Mouse (Mus musculus): ENCODE measurements around the gene Btd. TPM values are rescaled to one million over a fixed set of nuclear protein-coding genes. Genes with fewer than 3 reads are reported as not detected.
"Not testable (repeated sequence)": the region's sequence is repeated elsewhere in the genome, so short reads cannot be mapped to it uniquely, and the experiment has no call there.

Gene Btd
- total RNA-seq (2015) (14.8 and 17.0 TPM in 2 replicates), total RNA-seq (2017) (11.3 and 18.5 TPM in 2 replicates)

DNA sequence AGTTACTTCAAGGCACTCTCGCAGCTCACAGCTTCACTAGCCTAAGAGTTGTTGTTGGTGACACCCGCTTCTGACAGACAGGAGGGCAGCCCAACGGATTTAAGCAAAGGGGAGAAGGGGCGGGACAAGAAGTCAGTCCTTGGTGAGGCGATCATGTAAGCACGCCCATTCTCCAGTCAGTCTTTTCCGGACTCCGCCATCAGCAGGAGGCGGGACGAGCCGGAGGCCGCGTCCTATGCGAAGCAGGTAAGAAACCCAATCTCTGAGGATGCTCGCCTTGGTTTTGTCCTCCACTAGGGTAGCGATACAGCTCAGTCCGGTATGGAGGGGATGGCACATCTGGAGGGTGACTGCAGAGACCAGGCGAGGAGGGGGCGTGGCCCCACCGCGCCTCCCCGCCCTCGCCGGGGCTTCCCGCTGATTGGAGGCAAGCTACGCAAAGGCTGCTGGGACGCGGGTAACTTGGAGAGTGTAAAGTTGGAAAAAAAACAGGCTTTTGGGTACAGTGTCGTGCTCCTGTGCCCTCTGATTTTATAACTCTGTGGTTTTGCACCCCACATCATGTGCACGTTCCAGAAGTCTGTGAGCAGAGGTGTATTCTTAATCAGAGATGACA, at the start of gene Btd, which contains the start of gene Hacl1:
Btd (plus strand) TSS at position 139 of the 616 bp plus-strand sequence.
Hacl1 (minus strand) TSS at position 397 of the 616 bp plus-strand sequence.
- peak; percentile 97 for ATAC-seq (ENCODE audit: poor library complexity, severe bottlenecking)

DNA sequence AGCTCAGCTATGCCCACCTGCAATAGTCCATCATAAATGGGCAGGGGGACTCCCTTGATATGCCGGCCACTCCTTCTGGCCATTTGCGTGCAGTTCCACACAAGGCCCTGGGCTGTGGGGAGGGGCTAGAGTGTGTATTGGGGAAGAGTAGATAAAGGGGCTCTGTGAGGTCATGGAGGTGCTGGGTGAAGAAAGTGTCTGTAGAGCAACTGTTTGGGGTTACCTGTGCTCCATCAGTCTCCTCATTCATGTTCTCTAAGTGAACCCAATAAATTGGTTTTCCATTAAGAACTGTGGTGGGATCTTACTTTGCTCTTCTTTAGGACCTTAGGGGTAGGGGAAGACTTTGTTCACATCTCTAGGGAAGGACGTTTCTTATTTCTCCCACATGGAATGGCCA, 49.6 kb upstream of the Btd start, which contains the start of gene Colq:
Colq (minus strand) TSS at position 101 of the 400 bp plus-strand sequence.
- no peak for ATAC-seq (ENCODE audit: poor library complexity, severe bottlenecking)

DNA sequence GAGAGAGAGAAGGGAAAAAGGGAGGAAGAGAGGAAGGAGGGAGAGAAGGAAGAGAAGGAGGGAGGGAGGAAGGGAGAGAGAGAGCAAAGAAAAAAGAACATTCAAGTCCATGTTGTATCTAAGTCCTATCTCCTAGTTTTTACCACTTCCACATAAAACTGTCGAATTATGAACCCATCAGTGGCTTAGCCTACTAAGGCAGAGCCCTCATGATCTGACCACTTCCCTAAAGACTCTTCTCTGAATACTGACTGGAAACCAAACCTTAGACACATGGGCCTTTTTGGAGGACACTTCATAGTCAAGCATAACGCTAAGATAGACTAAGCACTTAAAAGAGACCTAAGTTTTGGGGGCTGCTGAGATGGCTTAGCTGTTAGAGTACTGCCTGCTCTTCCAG, 47.8 kb upstream of the Btd start:
- ATAC-seq (ENCODE audit: poor library complexity, severe bottlenecking), result peak; percentile 71

DNA sequence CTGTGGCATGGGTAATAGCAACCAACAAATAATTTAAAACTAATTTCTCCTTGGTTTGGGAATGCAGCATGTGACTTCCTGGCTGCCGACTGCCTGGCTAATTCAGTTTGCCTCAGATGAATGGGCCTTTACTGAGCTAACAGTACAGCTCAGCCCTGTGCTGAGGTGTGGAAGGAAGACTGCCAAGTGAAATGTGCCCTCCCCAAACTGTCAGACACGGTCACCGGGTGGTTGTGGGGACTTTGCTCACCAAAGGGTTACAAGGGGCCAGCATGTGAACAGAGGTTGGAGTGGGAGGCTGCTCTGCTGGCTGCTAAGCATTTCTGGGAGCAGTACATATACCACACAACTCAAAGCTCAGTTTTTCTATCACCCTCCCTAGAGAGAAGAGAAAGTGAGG, 46.1 kb upstream of the Btd start:
- no peak for ATAC-seq (ENCODE audit: poor library complexity, severe bottlenecking)

DNA sequence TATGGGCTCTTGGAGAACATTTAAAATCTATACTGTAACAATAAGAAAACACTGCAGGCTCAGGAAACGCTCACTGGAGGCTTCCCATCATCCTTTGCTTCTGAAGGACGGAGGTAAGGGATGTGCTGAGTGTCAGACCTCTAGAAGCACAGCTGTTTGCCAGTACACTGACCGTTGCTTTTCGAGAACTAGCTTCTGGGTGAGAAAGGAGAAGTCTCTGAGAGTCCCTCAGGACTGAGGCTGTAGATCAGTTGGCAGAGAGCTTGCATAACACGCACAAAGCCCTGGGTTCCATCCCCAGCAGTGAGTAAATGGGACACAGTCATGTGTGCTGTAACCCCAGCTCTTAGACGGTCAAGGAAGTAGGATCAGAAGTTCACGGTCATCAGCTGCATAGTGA, 44.4 kb upstream of the Btd start:
- ATAC-seq (ENCODE audit: poor library complexity, severe bottlenecking), result peak; percentile 83

DNA sequence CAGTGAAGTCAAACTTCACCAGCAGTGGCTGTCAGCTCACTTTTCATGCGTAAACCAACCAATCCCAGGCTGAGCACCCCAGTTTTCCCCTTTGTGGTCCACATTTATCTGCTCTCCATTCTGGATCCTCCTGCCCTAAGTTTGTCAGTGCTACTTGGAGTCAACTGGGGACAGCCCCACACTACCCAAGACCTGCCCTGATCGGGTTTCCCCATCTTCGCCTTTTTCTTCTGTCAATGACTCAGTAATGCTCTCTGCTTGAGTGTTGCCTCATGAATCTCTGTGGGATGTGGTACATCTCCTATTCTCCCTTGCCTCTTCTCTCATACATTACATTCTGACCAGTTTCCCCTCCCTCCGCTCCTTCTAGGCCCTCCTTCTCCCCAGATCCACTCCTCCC, 43.4 kb upstream of the Btd start:
- no peak for ATAC-seq (ENCODE audit: poor library complexity, severe bottlenecking)

DNA sequence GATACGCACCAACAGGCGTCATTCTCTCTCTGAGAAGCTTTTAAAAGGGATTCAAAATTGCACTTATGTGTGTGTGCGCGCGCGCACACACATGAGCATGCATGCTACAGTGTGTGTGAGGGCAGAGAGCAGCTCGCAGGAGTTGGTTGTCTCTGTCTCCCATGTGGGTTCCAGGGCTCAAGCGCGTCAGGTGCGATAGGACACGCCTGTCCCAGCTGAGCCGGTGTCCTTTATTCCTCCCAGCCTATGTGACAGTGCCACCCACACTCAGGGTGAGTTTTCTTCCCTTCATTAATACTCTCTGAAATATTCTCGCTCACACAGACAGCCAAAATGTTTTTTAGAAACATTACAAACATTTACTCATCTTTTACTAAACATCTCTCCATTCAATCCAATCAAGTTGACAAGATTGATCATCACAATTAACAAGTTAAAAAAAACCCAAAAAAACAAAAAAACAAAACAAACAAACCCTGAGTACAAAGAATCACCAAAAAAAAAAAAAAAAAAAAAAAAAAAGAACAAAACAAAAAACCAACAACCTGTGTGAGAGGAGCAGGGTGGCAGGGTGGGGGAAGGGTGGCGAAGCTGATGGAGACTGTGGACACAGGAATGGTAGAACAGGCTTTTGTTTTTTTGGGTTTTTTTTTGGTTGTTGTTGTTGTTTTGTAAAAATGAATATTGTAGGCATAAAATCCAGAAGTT, 38.8 kb upstream of the Btd start:
- ATAC-seq (ENCODE audit: poor library complexity, severe bottlenecking), result no peak

DNA sequence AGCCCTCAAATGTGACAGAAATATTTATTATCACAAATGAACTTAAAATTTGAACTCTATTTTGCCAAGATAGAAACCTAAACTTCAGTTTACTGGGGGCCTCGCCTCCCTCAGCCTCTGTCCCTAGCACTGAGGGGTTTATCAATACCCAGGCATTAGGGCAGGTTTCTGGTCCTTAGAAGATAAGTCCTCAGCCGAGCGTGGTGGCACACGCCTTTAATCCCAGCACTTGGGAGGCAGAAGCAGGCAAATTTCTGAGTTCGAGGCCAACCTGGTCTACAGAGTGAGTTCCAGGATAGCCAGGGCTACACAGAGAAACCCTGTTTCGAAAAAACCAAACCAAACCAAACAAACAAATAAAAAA, 38.2 kb upstream of the Btd start:
- not testable (repeated sequence) for ATAC-seq (ENCODE audit: poor library complexity, severe bottlenecking)

DNA sequence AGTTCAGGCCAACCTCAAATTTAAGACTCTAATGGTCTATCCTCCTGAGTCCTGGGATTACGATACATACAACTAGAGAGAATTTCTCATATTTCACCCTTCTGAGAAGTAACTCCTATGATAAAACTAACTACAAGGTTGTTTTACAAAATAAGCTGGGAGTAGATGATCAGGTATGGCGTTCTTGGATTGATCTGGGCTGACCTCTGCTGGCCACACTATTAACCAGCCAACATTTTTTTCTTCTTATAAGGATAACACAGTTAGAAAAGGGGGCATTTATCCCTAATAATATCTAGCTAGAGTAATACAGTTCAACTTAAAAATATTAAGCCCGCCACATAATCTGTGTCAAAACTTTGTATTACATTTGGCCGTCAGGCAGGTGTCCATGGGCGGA, 35.9 kb upstream of the Btd start:
- ATAC-seq (ENCODE audit: poor library complexity, severe bottlenecking), result no peak

DNA sequence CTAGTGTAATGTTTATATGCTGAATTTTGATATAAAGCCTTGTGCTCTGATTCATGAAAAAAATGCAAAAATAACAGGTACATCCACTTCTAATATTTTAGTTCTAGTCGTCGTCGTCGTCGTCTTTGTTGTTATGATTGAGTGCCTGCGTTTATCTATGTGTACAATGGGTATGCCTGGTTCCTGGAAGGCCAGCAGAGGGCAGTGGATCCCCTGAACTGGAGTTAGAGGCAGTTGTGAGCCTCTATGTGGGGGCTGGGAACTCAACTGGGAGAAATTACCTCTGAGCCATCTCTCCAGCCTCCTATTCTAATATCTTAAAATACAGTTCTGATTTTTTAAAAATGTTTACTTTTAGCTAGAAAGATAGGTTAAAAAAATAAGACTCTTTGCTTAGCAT, 35.3 kb upstream of the Btd start:
- ATAC-seq (ENCODE audit: poor library complexity, severe bottlenecking), result no peak

DNA sequence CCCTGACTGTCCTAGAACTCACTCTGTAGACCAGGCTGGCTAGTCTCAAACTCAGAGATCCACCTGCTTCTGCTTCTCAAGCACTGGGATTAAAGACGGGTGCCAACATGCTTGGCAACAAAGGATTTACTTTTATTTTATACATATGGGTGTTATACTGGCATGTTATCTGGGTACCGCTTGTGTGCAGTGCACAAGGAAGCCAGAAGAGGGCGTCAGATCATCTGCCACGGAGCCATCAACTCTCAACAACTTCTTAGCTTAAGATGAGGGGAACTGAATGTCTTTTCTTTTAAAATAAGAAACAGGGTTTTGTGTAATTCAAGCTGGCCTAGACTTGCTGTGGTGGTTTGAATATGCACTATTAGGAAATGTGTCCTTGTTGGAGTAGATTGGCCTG, 28.8 kb upstream of the Btd start:
- ATAC-seq (ENCODE audit: poor library complexity, severe bottlenecking), result no peak

DNA sequence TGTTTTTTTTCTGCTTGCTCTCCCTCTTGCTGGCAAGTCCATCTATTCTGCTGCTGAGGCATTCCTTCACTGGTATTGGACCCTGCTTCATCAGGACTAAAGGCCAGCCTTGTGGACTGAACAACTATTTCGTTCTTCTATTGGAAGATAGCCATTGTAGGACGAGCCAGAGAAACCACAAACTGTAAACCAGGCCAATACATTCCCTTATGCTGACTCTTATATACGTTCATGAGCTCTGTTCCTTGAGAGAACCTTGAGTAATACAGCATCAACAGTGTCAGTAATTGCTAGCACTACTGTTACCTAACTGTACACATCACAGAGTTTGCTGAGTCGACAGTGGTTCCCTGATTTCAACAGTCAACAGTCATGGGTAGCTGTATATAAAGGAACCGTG, 27.2 kb upstream of the Btd start:
- no peak for ATAC-seq (ENCODE audit: poor library complexity, severe bottlenecking)

DNA sequence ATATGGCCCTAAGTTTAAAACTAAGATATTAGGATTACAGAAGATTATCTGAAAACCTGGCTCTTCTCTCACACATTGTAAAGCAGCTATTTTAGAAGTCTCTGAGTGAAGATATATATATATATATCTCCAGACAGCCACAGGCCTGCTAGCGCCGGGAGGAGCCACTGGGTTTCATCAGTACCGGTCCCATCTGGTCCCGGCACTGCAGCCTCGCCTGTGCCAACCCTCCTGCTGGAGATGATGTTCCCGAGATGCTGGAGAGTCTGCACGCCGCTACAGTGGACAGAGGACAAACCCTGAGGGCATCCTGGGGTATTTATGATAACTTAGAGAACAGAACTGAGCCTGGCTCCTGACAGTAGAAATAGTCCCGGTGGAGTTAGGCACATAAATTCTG, 23.6 kb upstream of the Btd start:
- no peak for ATAC-seq (ENCODE audit: poor library complexity, severe bottlenecking)

DNA sequence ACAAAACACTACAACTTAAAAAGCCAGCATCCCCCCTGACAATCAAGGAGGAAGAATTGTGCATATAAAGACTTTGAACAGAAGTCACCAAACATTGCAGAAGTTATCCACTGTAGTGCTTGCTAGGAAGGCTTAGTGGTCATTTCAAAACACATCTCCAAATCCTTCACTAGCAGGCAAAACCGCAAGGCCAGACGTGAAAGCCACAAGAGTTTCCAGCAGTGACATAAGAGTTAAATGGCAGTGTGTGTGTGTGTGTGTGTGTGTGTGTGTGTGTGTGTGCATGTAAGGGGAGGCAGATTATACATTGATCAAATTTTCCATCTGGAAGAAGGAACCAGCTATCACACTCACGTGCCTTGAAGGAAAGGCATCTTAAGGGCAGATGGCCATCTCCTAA, 22.8 kb upstream of the Btd start:
- peak; percentile 27; the same call in 1 of the 2 replicates for ATAC-seq (ENCODE audit: poor library complexity, severe bottlenecking)

DNA sequence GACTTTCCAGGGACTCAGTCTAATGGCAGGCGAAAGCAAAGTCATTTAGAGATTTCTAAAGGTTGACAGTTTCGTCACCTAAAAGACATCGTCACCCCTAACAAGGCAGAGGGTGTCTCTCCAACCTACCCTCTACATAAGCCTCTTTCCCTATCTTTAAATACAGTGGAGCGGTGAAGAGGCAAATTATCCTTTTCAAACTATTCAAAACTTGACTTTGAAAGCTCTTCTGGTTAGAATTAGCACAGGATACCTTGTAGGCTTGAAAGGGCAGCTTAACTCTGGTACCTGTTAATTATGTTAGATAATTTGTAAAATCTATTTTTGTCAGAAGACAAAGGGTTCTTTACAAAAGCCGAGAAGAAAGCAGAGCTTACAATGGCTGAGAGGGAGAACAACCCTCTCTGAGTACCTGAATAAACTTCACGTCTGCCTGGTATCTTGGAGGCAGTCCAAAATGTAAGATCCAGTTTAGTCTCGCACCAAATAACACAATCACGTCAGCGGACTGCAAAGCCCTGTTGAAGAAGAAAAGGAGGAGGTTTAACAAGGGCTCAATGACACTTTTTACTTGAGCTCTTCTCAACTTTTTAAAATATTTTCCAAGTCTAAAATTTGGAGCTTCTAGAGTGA, 20.1 kb upstream of the Btd start:
- ATAC-seq (ENCODE audit: poor library complexity, severe bottlenecking), result no peak

DNA sequence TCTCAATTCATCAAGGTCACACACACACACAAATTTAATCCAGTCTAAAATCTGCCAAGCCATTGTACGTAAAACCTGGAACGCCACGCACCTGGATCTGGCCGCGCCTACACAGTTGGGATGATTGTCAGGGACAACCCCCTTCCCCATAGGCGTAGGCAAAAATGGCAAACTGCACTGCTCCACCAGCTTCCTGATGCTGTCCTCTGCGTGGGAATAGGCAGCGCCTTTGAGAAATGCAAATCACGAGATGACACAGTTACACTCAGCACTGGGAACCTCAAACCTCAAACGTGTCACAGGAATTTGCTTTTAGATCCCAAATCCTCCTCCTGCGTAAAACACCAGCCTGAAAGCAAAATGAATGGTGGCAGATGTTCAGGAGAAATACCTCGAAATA, 18.1 kb upstream of the Btd start:
- ATAC-seq (ENCODE audit: poor library complexity, severe bottlenecking), result no peak

DNA sequence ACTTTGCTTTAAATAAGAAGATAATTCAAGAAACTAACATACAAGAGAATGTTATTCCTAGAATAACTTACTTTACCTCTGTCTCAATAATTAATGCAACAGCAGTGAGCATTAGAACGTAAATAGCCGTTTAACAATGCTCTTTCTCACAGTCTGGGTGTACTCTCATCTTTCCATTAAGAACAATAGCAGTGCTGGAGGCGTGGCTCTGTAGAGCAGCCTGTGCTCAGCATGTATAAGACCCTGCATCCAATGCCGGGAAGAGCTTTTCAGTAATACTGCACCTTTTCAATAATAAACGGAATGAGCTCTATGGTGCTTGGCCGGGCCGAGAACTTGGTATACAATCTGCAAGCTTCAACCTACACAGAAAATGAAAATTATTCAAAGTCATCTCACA, 10.2 kb upstream of the Btd start:
- ATAC-seq (ENCODE audit: poor library complexity, severe bottlenecking), result no peak

DNA sequence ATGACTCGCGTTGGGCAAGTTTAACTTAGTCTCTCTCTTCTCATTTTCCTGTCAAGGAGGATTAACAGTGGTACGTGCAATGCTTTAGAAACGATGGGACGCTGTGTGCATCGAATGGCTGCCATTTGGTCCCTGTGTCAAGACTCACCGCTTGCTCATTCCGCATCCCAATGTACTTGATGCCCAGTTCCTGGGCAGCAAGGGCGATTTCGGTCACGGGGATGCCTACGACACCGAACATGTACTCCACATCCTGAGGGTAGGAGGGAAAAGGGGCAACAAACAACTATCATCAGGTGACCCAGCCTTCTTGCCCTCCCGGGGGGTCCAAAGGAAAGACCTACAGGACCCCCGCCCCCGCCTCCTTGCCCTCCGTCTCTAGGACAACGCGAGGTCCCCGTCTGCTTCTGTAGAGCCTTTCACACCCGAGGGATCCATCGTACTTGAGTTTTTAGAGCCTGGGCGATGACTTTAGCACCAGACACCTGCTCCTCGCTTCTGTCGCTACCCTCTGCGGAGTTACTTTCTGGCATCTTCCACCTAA, 410 bp upstream of the Btd start, which contains the start of gene Gm49387:
Gm49387 (minus strand) TSS at position 533 of the 544 bp plus-strand sequence.
- peak; percentile 33 for ATAC-seq (ENCODE audit: poor library complexity, severe bottlenecking)

DNA sequence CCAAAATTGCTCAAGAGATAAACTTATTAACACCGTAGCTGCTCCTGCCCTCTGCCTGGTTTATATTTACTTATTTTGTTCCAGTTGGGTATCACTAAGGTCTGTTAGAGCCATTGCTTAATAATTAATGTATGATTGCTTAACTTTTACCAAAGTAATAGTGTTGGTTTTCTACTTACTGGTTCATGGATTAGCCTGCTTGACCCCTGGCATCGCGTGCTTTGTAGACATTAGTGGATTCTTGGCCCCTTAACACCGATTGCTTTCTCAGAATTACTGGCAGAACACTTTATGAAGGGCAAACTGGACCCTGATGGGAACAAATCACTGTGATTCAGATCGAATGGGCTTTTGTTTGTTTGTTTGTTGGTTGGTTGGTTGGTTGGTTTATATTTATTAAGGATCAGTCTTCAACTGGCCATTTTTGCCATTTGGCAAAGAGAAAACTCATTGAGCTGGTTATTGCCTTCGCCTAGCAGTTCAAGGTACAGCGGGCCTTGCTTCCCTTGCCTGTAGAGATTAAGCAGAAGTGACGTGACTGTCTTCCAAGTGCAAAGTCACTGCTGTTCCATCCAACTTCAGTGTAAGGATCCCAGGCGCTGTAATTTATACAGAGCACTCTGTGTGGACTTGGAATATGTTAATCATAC, 803 bp downstream of the Btd start:
- no peak for ATAC-seq (ENCODE audit: poor library complexity, severe bottlenecking)

DNA sequence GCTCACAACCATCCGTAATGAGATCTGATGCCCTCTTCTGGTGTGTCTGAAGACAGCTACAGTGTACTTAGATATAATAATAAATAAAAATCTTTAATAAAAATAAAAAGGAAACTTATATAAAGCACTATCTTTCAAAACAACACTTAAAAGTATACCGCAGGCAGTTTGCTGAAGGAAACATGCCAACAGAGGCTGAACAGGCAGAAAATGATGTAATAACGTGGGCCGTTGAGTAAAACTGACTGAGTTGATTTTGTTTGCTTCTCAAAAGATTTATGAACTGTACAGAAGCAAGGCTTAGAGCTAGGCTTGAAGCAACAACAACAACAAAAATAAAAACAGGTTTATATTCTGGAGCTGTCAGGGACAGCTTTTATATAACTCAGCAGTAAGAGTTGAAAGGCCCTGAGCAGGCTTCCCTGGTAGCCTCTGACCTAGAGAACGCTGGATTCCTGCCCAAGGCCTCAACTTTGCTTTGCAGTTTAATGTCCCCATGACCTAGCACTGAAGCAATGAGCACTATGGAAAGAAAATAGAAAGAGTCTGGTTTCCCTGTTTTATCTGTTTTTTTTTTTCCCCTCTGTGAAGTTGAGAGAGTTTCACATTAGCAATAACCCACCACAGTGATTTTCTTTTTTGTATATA, 3.5 kb downstream of the Btd start:
- ATAC-seq (ENCODE audit: poor library complexity, severe bottlenecking), result no peak
